Mouse (Mus musculus): ENCODE data around the gene Senp6. TPM values are rescaled to one million over a fixed set of nuclear protein-coding genes. Genes with fewer than 3 reads are reported as not detected.
"Not testable (repeated sequence)": the region's sequence is repeated elsewhere in the genome, so short reads cannot be mapped to it uniquely, and the experiment has no call there.

Gene Senp6
- polyA plus RNA-seq, 1 experiment from 2014 or later = 50.5 TPM

DNA sequence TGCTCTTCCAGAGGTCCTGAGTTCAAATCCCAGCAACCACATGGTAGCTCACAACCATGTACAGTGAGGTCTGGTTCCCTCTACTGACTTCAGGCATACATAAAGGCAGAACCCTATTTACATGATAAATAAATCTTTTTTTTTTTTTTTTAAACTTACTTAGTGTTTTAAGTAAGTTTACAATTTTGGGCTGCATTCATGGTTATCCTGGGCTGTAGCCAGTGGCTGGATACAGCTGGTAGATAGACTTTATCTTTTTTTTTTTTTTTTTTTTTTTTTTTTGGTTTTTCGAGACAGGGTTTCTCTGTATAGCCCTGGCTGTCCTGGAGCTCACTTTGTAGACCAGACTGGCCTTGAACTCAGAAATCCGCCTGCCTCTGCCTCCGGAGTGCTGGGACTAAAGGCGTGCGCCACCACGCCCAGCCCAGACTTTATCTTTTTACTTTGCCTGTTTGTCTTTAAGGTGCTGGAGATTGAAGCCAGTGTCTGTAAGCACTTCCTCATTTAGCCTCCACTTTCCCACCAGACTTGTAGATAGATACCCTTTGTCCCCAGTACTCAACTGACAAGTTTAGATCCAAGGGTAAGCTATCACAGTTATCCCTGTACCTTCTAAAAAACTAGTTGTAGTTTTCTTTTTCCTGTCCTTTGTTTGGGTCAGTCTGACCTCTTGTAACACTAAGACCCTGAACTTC is 19.7 kb downstream of the Senp6 start:
- not testable (repeated sequence) for H3K4me3 ChIP-seq; H3K27me3 ChIP-seq (ENCODE audit: low read depth, poor library complexity, severe bottlenecking); H3K27ac ChIP-seq; H3K9me3 ChIP-seq (replicated peaks); DNase-seq (ENCODE audit: low spot score); H3K4me1 ChIP-seq
- 0 out of 2 replicates have a peak, but pooled peaks cover 15% of the 10 kb centered on the region for H3K36me3 ChIP-seq
- 92% methylated on average over 5 of the region's 6 CpGs for WGBS

- Histone ChIP-seq H3K4me3 (no peak overlapping the region), H3K4me1 (0 out of 2 replicates have a peak, but pooled peaks cover 4% of the 10 kb centered on the region), H3K27ac (no peak overlapping the region), H3K27me3 (ENCODE audit: low read depth, poor library complexity, severe bottlenecking) (no peaks in the 10 kb centered on the region), H3K9me3 (replicated peaks) (no peaks in the 10 kb centered on the region), H3K36me3 (peaks cover 28% of the 10 kb centered on the region)
- WGBS = 88% methylated on average over 3 of the region's 3 CpGs
- no peak for DNase-seq (ENCODE audit: low spot score)
These were observed 22.7 kb downstream of the Senp6 start for GRCm38 (mm10) chr9:80089409-80089808.

DNA sequence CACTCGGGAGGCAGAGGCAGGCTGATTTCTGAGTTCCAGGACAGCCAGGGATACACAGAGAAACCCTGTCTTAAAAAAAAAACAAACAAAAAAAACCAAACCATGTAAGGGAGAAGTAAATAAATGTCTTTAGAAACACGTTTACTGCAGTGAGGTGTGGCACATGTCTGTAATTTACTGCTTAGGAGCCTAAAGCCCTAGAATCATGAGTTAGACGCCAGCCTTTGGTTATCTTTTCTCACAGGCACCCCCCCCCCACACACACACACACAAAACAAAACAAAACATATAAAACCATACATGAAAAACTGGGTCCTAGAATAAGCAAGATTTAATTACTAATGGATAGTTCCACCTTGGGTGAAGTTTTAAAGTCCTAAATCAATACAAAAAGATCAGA is 29.6 kb downstream of the Senp6 start:
- no peaks in the 10 kb centered on the region for H3K27me3 ChIP-seq (ENCODE audit: low read depth, poor library complexity, severe bottlenecking)
- no peak for DNase-seq (ENCODE audit: low spot score)
- H3K27ac ChIP-seq = no peak overlapping the region
- 79% methylated on average over 3 of the region's 3 CpGs for WGBS
- no peak overlapping the region for H3K4me3 ChIP-seq
- peaks cover 57% of the 10 kb centered on the region for H3K36me3 ChIP-seq
- H3K4me1 ChIP-seq = no peaks in the 10 kb centered on the region
- H3K9me3 ChIP-seq (replicated peaks) = no peaks in the 10 kb centered on the region

DNA sequence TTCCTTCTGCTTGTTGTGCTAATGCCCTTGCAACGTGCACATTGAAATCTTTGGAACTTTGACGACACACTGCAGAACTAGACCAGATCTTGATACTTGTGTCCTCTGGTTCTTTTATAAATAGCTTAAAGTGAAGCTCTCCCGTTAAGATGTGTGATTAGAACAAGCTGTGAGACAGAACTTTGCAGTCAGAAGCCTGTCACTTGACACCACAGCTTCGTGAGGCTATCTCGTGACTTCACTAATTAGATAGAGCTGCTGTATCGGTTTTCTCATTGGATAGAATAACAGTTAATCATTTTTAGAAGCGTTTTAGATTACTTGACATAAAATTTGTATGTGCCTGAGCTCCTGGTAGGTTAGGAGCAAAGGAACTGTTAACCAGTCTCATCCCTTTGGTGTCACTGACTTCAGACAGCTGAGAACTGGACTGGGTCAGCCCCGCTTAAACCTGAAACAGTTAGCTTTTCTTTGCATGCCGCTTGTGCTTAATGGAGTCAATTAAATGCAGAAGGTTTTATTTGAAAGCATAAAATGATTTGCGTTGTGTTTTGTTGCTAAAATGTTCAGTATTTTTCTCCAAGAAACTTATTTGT is 79.4 kb downstream of the Senp6 start:
- H3K9me3 ChIP-seq (replicated peaks) = no peaks in the 10 kb centered on the region
- no peak for DNase-seq (ENCODE audit: low spot score)

GRCm38 (mm10) chr9:80149594-80149993 is 82.9 kb downstream of the Senp6 start:
- no peaks in the 10 kb centered on the region for H3K27me3 ChIP-seq (ENCODE audit: low read depth, poor library complexity, severe bottlenecking)
- H3K4me1 ChIP-seq = peaks cover 13% of the 10 kb centered on the region
- whole genome bisulfite sequencing = 87% methylated on average over 5 of the region's 5 CpGs
- H3K27ac ChIP-seq = no peak overlapping the region
- no peak for DNase-seq (ENCODE audit: low spot score)
- H3K9me3 ChIP-seq (replicated peaks) = no peaks in the 10 kb centered on the region
- H3K4me3 ChIP-seq = no peak overlapping the region
- peaks cover 43% of the 10 kb centered on the region for H3K36me3 ChIP-seq

More for the DNA sequence above, 79.4 kb downstream of the Senp6 start:
- H3K4me3 ChIP-seq = no peak overlapping the region
- H3K4me1 ChIP-seq = peaks cover 13% of the 10 kb centered on the region
- no peak overlapping the region for H3K27ac ChIP-seq
- H3K27me3 ChIP-seq (ENCODE audit: low read depth, poor library complexity, severe bottlenecking) = no peaks in the 10 kb centered on the region
- WGBS = 40% methylated on average over 10 of the region's 10 CpGs
- peaks cover 57% of the 10 kb centered on the region for H3K36me3 ChIP-seq

DNA sequence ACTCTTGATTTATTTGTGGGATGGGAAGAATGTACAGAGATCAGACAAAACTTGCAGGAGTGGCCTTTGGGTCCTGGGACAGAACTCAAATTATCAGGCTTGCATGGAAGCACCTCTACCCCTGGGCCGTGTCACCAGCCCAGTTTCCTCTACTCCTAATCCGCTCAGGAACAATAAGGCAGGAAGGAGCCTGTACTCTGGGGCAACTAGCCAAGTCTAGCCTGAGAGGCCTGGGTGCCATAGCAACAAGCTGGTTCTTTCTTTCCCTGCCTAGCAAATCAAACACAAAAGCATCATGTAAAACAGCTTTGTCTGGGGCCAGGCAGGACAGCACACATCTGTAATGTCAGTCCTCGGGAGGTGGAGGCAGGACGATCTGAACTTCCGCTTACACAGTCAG is 88.6 kb downstream of the Senp6 start:
- WGBS = 89% methylated on average over 5 of the region's 5 CpGs
- H3K27me3 ChIP-seq (ENCODE audit: low read depth, poor library complexity, severe bottlenecking) = no peaks in the 10 kb centered on the region
- H3K9me3 ChIP-seq (replicated peaks) = no peaks in the 10 kb centered on the region
- peaks cover 25% of the 10 kb centered on the region for H3K36me3 ChIP-seq
- no peak for DNase-seq (ENCODE audit: low spot score)
- no peak overlapping the region for H3K4me3 ChIP-seq
- H3K27ac ChIP-seq = no peak overlapping the region
- no peaks in the 10 kb centered on the region for H3K4me1 ChIP-seq

DNA sequence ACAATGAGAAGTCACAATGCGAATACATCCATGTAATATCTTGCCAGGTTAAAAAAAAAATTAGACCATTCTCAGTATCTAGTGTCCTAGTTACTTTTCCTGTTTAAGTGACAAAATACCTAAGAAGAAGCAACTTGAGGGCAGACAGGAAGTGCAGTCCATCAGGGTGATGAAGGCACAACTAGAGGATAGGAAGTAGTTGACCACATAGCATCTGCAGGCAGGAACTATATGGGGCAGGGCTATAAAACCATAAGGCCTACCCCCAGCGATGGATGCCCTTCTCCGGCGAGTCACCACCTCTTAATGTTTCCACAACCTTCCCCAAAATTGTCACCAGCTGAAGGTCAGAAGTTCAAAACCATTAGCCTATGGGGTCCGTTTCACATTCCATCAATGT is 90.1 kb downstream of the Senp6 start:
- no peaks in the 10 kb centered on the region for H3K4me1 ChIP-seq
- no peak for DNase-seq (ENCODE audit: low spot score)
- H3K4me3 ChIP-seq = no peak overlapping the region
- no peaks in the 10 kb centered on the region for H3K27me3 ChIP-seq (ENCODE audit: low read depth, poor library complexity, severe bottlenecking)
- no peak overlapping the region for H3K27ac ChIP-seq
- peaks cover 23% of the 10 kb centered on the region for H3K36me3 ChIP-seq
- WGBS = 58% methylated on average over 5 of the region's 5 CpGs
- H3K9me3 ChIP-seq (replicated peaks) = no peaks in the 10 kb centered on the region

GRCm38 (mm10) chr9:80157840-80158465 is 91.2 kb downstream of the Senp6 start:
- no peaks in the 10 kb centered on the region for H3K9me3 ChIP-seq (replicated peaks)
- no peaks in the 10 kb centered on the region for H3K27me3 ChIP-seq (ENCODE audit: low read depth, poor library complexity, severe bottlenecking)
- no peak overlapping the region for H3K27ac ChIP-seq
- H3K4me3 ChIP-seq = no peak overlapping the region
- DNase-seq (ENCODE audit: low spot score) = no peak
- 89% methylated on average over 12 of the region's 12 CpGs for WGBS
- no peaks in the 10 kb centered on the region for H3K4me1 ChIP-seq
- H3K36me3 ChIP-seq = peaks cover 13% of the 10 kb centered on the region; the same call in 1 of the 2 replicates

DNA sequence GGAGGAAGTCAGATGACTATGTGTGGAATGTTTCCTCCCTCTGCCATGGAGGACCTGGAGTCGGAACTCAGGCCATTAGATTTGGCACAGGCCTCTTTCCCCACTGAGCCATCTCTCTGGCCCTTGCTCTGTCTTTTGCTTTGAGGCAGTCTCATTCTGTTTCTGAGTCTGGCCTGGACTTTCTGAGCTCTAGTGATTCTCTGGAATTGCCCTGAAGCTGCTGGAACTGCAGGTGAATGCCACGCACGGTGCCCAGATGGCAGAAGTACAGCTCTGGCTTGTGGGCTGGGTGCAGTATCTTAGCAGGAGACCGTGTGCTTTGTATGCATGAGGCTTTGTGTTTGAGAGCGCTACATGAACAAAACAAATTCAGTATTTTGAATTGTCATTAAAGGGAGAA is 92.2 kb downstream of the Senp6 start:
- 92% methylated on average over 5 of the region's 5 CpGs for WGBS
- Histone ChIP-seq H3K27ac (no peak overlapping the region), H3K4me3 (no peak overlapping the region), H3K36me3 (peaks cover 7% of the 10 kb centered on the region; the same call in 1 of the 2 replicates), H3K27me3 (ENCODE audit: low read depth, poor library complexity, severe bottlenecking) (no peaks in the 10 kb centered on the region), H3K4me1 (peaks cover under 1% of the 10 kb centered on the region; the same call in 1 of the 2 replicates), H3K9me3 (replicated peaks) (no peaks in the 10 kb centered on the region)
- DNase-seq (ENCODE audit: low spot score) = no peak

DNA sequence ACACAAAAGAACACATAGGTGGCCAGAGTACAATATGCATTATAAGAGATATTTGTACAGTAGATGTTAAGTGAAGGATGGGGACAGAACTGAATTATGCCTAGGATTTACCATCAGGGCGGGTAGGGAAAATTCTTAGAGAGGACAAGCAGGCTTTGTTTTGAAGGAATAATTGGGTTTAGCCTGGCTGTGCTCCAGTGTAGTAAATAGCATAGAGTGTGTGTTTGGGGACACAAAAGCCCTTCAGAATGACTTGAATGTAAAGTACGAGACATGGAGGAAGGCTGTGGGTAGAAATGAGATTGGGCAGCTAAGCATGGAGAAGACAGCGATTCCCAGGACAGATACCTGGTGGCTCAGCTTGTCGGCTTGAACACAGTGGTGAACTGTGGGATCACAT is 94.7 kb downstream of the Senp6 start:
- no peak overlapping the region for H3K27ac ChIP-seq
- H3K4me3 ChIP-seq = no peak overlapping the region
- 91% methylated on average over 4 of the region's 4 CpGs for WGBS
- DNase-seq (ENCODE audit: low spot score) = no peak
- no peaks in the 10 kb centered on the region for H3K9me3 ChIP-seq (replicated peaks)
- peaks cover 13% of the 10 kb centered on the region for H3K4me1 ChIP-seq
- no peaks in the 10 kb centered on the region for H3K36me3 ChIP-seq
- H3K27me3 ChIP-seq (ENCODE audit: low read depth, poor library complexity, severe bottlenecking) = 0 out of 2 replicates have a peak, but pooled peaks cover 6% of the 10 kb centered on the region

DNA sequence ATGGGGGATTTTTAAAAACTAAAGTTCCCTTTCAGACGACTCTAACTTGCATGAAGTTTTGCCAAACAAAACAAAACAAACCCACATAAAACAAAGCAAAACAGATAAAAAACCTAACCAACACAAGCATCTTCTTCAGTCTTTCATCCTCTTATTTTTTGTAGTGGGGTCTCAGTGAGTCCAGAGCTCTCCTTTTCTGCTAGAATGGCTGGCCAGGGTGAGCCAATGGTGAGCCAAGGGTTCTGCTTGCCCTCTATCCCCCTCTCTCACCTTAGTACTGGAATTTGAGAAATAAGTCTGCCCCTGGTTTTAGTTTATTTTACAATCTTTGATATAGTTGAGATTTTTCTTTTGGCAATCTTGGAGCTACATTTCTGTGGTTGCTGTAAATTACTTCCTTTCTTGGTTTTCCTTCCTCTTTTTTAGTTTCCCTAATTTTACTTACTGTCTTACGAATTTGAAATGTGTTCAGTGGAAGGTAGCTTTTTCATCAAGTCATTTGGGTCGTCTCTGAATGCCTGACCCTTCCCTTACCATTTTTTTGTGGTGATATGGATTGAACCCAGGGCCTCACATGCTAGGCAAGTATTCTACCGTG is 96.5 kb downstream of the Senp6 start:
- no peak for DNase-seq (ENCODE audit: low spot score)
- Histone ChIP-seq H3K27me3 (ENCODE audit: low read depth, poor library complexity, severe bottlenecking) (0 out of 2 replicates have a peak, but pooled peaks cover 6% of the 10 kb centered on the region), H3K4me3 (no peak overlapping the region), H3K36me3 (no peaks in the 10 kb centered on the region), H3K4me1 (peaks cover 13% of the 10 kb centered on the region), H3K27ac (no peak overlapping the region), H3K9me3 (replicated peaks) (no peaks in the 10 kb centered on the region)
- 87% methylated on average over 4 of the region's 4 CpGs for WGBS

DNA sequence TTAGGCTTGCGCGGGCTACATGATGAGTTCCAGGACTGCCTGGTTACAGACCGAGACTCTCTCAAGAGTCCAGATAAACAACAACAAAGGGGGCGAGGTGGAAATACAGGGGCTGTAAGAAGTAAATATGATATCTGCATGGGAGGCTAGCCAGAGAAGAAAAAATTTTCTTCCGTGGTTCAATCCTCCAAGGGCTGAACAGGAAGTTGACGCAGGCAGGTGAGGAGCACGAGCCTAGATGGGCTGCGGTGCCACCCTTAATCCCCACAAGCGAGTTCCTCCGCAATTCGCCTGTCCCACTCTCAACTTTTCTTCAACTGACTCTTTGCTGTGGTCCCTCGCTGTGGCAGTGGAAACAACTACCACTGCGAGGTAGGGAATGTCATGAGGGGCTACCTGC is 97.5 kb downstream of the Senp6 start:
- WGBS = 4% methylated on average over 13 of the region's 13 CpGs
- peaks cover 13% of the 10 kb centered on the region for H3K4me1 ChIP-seq
- H3K36me3 ChIP-seq = no peaks in the 10 kb centered on the region
- no peaks in the 10 kb centered on the region for H3K9me3 ChIP-seq (replicated peaks)
- H3K4me3 ChIP-seq = peak overlapping the region; percentile 78
- no peak for DNase-seq (ENCODE audit: low spot score)
- 0 out of 2 replicates have a peak, but pooled peaks cover 6% of the 10 kb centered on the region for H3K27me3 ChIP-seq (ENCODE audit: low read depth, poor library complexity, severe bottlenecking)
- H3K27ac ChIP-seq = peak overlapping the region; percentile 84; the same call in 1 of the 2 replicates

All from limb, embryonic 10.5 days (tissue).